9 mouse cellular contexts compared by ENCODE assay signal in the genomic region with DNA sequence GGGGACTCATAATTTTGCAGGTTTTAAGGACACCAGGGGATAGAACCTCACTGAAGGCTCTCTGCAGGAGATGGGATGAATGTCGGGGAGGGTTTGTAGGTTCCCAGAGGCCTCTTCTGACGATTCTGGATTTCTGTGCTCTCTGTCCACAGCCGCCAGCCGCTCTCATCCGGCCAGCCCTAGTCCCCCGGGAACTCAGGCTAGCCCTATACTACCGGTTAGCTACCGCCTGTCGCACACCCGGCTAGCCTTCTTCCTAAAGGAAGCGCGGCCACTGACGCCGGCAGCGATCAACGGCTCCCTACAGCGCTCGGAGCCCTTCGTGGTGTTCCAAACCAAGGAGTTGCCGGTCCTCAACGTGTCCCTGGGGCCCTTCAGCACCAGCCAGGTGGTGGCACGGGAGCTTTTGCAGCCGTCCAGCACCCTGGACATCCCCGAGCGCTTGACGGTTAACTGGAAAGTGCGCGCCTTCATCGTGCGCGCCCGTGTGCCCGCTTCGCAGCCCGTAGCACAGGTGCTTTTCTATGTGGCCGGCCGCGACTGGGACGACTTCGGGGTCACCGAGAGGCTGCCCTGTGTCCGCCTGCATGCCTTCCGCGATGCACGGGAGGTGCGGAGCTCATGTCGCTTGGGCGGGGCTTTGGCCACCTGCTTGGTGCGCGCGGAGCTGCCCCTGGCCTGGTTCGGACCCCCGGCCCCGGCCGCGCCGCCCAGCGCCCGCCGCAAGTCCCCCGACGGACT. TPM values are rescaled to one million over a fixed set of nuclear protein-coding genes. Genes with fewer than 3 reads are reported as not detected.
DNase-seq lines count a peak whose midpoint lies in the region; ATAC-seq and TF ChIP-seq lines count a peak whose summit lies in the region.
"Had no signal": no experiment of that assay in that cellular context is flagged by ENCODE, and none has a peak within 500 bp of the region (broad histone marks: within the 10 kb centered on the region; RNA-seq: fewer than 3 reads in every experiment).

No protein-coding gene starts in this region.

- peak overlapping the region; percentile 58 for H3K4me3 ChIP-seq in layer of hippocampus, adult 2 months
- peak overlapping the region; percentile 32 for H3K4me3 ChIP-seq in embryonic facial prominence, embryonic 15.5 days (replicated peaks)
- peak overlapping the region; percentile 40 for H3K4me3 ChIP-seq in intestine, embryonic 16.5 days (ENCODE audit: low read length)
- peak overlapping the region; percentile 47 for H3K4me3 ChIP-seq in neural tube, embryonic 15.5 days (replicated peaks)

- no peak for DNase-seq in layer of hippocampus, adult 2 months (ENCODE audit: low spot score in 2 of 2)
- DNase-seq in layer of hippocampus, postnatal 36 days: no peak
- no peak for DNase-seq in urinary bladder, postnatal 4 days (ENCODE audit: low spot score in 2 of 2)
- DNase-seq in right cerebral cortex, postnatal 14 days: no peak
- DNase-seq in thymus, adult 18-20 months: no peak
- DNase-seq: lung, postnatal 4 days had no signal

- H3K36me3 ChIP-seq in embryonic facial prominence, embryonic 15.5 days: no peaks in the 10 kb centered on the region
- H3K36me3 ChIP-seq in intestine, embryonic 16.5 days (ENCODE audit: control insufficient read depth, insufficient read depth, low read length): no peaks in the 10 kb centered on the region
- H3K36me3 ChIP-seq in neural tube, embryonic 15.5 days: 0 out of 2 replicates have a peak, but pooled peaks cover 2% of the 10 kb centered on the region

- no peaks in the 10 kb centered on the region for H3K9me3 ChIP-seq in embryonic facial prominence, embryonic 15.5 days (replicated peaks)
- no peaks in the 10 kb centered on the region for H3K9me3 ChIP-seq in intestine, embryonic 16.5 days (ENCODE audit: control insufficient read depth, low read length)
- no peaks in the 10 kb centered on the region for H3K9me3 ChIP-seq in neural tube, embryonic 15.5 days (replicated peaks)

- no peak for ATAC-seq in embryonic facial prominence, embryonic 15.5 days (ENCODE audit: insufficient number of reproducible peaks, low FRiP score, low TSS enrichment, low read depth)
- no peak for ATAC-seq in intestine, embryonic 16.5 days
- ATAC-seq in neural tube, embryonic 15.5 days (ENCODE audit: low FRiP score): no peak

- no peak for TF ChIP-seq CTCF in layer of hippocampus, adult 2 months (conservative IDR thresholded peaks at IDR 0.05)

- peaks cover 65% of the 10 kb centered on the region for H3K27me3 ChIP-seq in embryonic facial prominence, embryonic 15.5 days
- H3K27me3 ChIP-seq in intestine, embryonic 16.5 days (replicated peaks; ENCODE audit: control insufficient read depth, insufficient read depth, low read length): peaks cover 39% of the 10 kb centered on the region
- H3K27me3 ChIP-seq in neural tube, embryonic 15.5 days (replicated peaks): peaks cover 46% of the 10 kb centered on the region

- peaks cover 8% of the 10 kb centered on the region for H3K4me1 ChIP-seq in embryonic facial prominence, embryonic 15.5 days
- H3K4me1 ChIP-seq in intestine, embryonic 16.5 days (ENCODE audit: control insufficient read depth, insufficient read depth, low read length): peaks cover 8% of the 10 kb centered on the region; the same call in 1 of the 2 replicates
- peaks cover 11% of the 10 kb centered on the region for H3K4me1 ChIP-seq in neural tube, embryonic 15.5 days

- WGBS in embryonic facial prominence, embryonic 15.5 days: 1% methylated on average over 62 of the region's 62 CpGs
- 1% methylated on average over 57 of the region's 62 CpGs for WGBS in intestine, embryonic 16.5 days
- 3% methylated on average over 62 of the region's 62 CpGs for WGBS in neural tube, embryonic 15.5 days

- H3K9ac ChIP-seq in embryonic facial prominence, embryonic 15.5 days: no peak overlapping the region
- no peak overlapping the region for H3K9ac ChIP-seq in intestine, embryonic 16.5 days (ENCODE audit: low read depth, low read length)
- peak overlapping the region; percentile 28; the same call in 1 of the 2 replicates for H3K9ac ChIP-seq in neural tube, embryonic 15.5 days (replicated peaks)

- H3K27ac ChIP-seq in layer of hippocampus, adult 2 months: peak overlapping the region; percentile 48; the same call in 1 of the 2 replicates
- H3K27ac ChIP-seq in embryonic facial prominence, embryonic 15.5 days (replicated peaks): no peak overlapping the region
- H3K27ac ChIP-seq in intestine, embryonic 16.5 days (ENCODE audit: low read length): no peak overlapping the region
- no peak overlapping the region for H3K27ac ChIP-seq in neural tube, embryonic 15.5 days (replicated peaks)

- peak overlapping the region; percentile 51 for H3K4me2 ChIP-seq in embryonic facial prominence, embryonic 15.5 days (replicated peaks)
- H3K4me2 ChIP-seq in intestine, embryonic 16.5 days (ENCODE audit: low read depth, low read length): peak overlapping the region; percentile 52
- H3K4me2 ChIP-seq in neural tube, embryonic 15.5 days: peak overlapping the region; percentile 73

RNA-seq across cellular contexts. Expression of gene Tmem132e, which starts 45.6 kb away (rescaled TPM):
- 10 to 100 TPM in 1 of 2 experiments, 1 to 10 TPM in 1; 9.5 to 11.6 TPM for total RNA-seq in layer of hippocampus, adult 2 months (2021)
- 1 to 10 TPM; 7.2 to 8.3 TPM for total RNA-seq in layer of hippocampus, postnatal 36 days (2021)
- polyA plus RNA-seq in embryonic facial prominence, embryonic 15.5 days (2015; fragmentation: Nextera tagmentation; extraction: Ambion mirVana): 0.44 and 1.0 TPM in 2 replicates
- 0.37 and 0.46 TPM in 2 replicates for polyA plus RNA-seq in intestine, embryonic 16.5 days (2015; fragmentation: Nextera tagmentation; extraction: Ambion mirVana)
- polyA plus RNA-seq in neural tube, embryonic 15.5 days (2015; fragmentation: Nextera tagmentation; extraction: Ambion mirVana): 5.1 and 5.7 TPM in 2 replicates
